Mouse (Mus musculus) 416B (cell line): ENCODE measurements at regions not wholly inside any gene's neighbourhood (a gene's known extent, or its start where the extent isn't known, plus 50 kb on each side); places are given as distances from the start of the nearest gene placed in this dataset.

Experiments
- DNase-seq: peaks from one replicate; pipeline ENCODE4 v3.0.0; 2011; ENCODE audit warnings: low read depth

- no peak for DNase-seq
These were observed 67.2 kb downstream of the Qdpr start for GRCm38 (mm10) chr5:45382804-45383203.

DNA sequence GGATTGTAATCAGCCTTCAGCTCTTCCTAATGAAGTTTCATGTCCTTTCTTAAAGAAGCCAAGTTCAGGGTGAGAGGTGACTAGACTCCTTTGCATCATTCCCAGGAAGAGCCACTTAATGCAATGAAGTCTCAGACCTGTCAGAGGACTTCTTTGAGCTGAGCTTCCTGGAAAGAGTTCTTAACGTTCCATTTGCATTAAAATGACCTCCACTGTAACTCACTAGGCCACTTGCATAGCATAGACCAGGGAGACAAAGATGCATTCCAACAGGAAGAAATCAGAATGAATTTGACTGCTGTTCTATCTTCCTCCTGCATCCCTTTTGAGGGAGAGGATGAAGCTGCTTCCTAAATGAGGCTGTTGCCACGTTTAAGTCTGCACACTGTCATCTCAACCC lies 71.5 kb downstream of the Qdpr start:
- no peak for DNase-seq

DNA sequence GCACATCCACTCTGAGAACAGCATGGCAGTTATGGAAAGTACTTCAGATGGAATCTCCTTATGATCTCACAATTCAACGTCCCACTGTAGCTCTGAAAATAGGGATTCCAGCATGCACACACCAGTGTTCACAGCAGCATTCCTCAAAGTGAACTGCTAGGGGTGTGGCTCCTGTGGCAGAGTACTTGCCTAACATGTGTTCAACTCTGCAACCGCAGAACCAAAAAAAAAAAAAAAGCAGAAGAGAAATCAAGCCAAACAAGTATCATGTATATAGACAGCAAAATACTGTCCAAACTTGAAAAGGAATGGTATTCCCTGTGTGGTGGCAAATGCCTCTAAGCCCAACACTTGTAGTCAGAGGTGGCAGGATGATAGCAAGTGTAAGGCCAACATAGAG lies 77.0 kb downstream of the Qdpr start:
- DNase-seq: no peak

- no peak for DNase-seq
These were observed 81.6 kb downstream of the Qdpr start for GRCm38 (mm10) chr5:45368451-45368850.

- no peak for DNase-seq
These were observed 89.8 kb downstream of the Qdpr start for GRCm38 (mm10) chr5:45360189-45360588.

DNA sequence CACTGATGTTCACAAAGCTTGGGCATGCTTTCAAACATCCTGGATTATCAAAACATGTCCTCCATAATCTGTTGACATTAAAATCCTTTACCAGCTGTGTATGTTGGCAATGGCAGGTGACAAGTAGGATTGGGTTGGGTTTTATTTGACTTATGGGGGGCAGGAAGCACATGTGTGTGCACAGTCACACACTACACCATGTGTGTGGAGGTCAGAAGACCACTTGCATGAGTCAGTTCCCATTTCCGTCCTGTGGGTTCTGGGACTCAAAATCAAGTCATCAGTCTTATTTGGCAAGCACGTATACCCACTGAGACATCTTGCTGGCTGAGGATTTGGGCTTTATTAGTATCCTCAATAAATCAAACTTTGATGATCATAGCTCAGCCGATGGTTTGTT lies 109.6 kb downstream of the Qdpr start:
- DNase-seq: peak; percentile 97

GRCm38 (mm10) chr5:45336801-45337200 lies 113.2 kb downstream of the Qdpr start:
- no peak for DNase-seq

DNA sequence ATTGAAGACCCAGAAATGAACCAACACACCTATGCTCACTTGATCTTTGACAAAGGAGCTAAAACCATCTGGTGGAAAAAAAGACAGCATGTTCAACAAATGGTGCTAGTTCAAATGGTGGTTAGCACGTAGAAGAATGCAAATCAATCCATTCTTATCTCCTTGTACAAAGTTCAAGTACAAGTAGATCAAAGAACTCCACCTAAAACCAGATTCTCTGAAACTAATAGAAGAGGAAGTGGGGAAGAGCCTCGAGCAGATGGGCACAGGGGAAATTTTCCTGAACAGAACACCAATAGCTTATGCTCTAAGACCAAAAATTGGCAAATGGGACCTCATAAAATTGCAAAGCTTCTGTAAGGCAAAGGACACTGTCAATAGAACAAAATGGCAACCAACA lies 125.6 kb downstream of the Qdpr start:
- DNase-seq: peak; percentile 23

- peak; percentile 99 for DNase-seq
These were observed 126.5 kb downstream of the Qdpr start for GRCm38 (mm10) chr5:45323500-45323899.

GRCm38 (mm10) chr5:45318026-45318425 lies 132.0 kb downstream of the Qdpr start:
- peak; percentile 45 for DNase-seq

- peak; percentile 54 for DNase-seq
These were observed 148.9 kb downstream of the Qdpr start for GRCm38 (mm10) chr5:45301120-45301519.

- no peak for DNase-seq
These were observed 151.2 kb downstream of the Qdpr start for GRCm38 (mm10) chr5:45298872-45299271.

DNA sequence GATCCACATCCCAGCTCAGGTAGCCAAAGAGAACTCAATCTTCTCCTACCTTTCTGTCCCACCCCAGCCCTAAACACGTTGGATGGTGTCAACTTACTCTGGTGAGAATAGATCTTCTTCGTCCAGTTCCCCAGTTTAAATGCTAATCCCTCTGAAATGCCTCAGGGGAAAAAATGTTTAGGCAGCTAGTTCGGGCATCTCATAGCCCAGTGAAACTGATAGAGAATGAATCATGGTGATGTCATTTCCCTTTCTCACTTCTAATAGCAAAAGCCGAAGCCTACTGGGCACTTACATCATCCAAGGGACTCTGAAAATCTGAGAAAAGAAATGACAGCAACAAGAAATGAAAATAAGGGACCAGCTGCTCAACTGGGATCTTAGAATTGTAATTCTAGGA lies 154.9 kb downstream of the Qdpr start:
- peak; percentile 90 for DNase-seq

DNA sequence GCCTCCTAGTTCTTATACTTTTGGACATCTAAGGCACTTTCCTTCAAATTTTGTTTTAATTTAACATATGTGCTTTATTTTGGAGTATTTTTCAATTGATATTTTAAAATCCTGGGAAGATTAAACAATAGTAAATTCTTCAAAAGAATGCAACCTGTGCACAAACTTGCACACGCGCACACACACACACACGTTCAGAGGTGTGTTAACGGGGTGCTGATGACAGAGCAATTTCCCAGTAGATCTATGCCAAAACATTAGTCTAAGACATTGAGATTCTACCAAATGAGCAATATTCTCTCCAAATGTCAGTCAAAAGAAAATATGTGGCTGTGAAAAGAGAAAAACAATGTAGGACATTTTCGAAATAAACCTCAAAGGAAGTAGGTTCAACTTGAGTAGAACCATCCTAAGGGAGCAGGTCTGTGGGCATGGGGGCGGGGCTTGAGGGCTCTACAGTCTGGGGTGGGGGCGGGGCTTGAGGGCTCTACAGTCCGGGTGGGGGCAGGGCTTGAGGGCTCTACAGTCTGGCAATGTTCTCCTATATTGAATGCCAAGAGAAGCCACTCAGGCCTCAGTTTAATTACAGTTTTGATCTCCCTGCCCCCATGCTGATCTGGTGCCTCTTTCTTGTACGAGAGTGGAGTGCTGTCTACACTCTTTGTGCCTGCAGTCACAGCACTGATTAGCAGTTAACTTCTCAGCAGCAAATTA lies 157.0 kb downstream of the Qdpr start:
- peak; percentile 93 for DNase-seq

DNA sequence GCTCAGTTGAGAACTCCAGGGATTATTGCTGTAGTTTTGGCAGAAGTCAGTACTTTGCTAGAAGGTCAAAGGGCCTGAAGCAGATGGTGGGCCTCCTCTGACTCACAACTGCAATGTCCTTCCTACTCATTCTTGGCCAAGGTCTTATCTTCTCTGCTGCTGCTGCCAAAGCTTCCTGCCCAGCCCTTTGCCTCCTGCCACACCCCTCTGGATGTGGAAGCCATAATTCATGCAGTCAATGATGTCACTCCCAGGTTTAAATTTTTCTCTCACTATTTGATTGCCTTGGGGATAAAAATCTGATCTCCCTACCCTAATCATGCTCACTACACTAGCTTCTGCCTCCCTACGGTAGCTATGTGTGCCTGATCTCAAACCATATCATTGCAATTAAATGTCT lies 157.7 kb downstream of the Qdpr start:
- DNase-seq: peak; percentile 99

- DNase-seq: peak; percentile 21
These were observed 158.3 kb downstream of the Qdpr start for GRCm38 (mm10) chr5:45291752-45292151.

GRCm38 (mm10) chr5:45291276-45291675 lies 158.8 kb downstream of the Qdpr start:
- DNase-seq: peak; percentile 72

GRCm38 (mm10) chr5:45286454-45286853 lies 163.6 kb downstream of the Qdpr start:
- no peak for DNase-seq

GRCm38 (mm10) chr5:45284680-45285079 lies 165.4 kb downstream of the Qdpr start:
- peak; percentile 41 for DNase-seq

GRCm38 (mm10) chr5:45283908-45284415 lies 166.1 kb downstream of the Qdpr start:
- DNase-seq: peak; percentile 67

- no peak for DNase-seq
These were observed 167.7 kb downstream of the Qdpr start for GRCm38 (mm10) chr5:45282207-45282930.

DNA sequence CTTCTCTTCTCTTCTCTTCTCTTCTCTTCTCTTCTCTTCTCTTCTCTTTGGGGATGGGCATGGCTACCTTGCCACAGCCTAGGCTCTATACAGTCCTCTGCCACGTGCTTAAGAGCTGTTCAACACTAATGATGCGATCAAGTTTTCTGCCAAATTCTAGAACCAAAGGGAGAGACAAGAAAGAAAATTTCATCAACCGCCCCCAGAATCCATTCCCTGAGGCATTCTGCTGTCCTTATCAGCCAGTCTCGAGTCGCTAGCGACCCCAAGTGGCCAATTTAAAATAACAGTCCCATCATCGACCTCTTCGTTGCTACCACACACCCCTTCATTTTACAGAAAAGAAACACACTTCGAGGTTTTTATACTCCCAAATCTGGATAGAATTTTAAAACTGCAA lies 171.5 kb downstream of the Qdpr start:
- DNase-seq: peak; percentile 87

DNA sequence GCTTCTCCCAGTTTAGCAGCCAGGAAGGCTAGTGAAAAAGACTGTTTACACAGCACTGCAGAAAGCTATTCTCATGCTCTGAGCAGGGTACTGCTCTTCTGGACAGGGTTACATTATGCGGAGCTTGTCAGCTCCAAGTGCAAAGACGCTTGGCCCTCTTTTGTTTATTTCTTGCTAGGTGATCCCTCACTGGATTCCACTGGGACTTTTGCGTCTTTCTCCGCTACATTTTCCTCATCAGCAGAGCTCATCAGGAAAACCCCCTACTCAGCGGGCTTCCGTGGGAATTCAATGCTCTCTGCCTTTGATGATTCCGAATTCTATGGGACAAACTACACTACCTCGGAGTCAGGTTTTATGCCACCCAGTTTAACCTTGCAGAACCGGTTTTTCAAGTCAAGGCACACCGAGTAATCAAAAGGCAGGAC lies 172.0 kb downstream of the Qdpr start:
- DNase-seq: no peak
